Mouse (Mus musculus): ENCODE measurements around the gene Strc. TPM values are rescaled to one million over a fixed set of nuclear protein-coding genes. Genes with fewer than 3 reads are reported as not detected.

Gene Strc
- polyA plus RNA-seq, 1 experiment from 2014 or later, result not detected

GRCm38 (mm10) chr2:121413387-121414042 lies 26.5 kb upstream of the Strc start, which contains the start of the genes Pdia3 and Catsper2:
Pdia3 (plus strand) TSS chr2:121413775.
Catsper2 (minus strand) TSS chr2:121413792.
- H3K9me3 ChIP-seq (ENCODE audit: control insufficient read depth, low read length), result no peaks in the 10 kb centered on the region
- H3K4me3 ChIP-seq (ENCODE audit: low read length), result peak within 1 kb of the TSS; percentile 84
- H3K27me3 ChIP-seq (ENCODE audit: control insufficient read depth, insufficient read depth, low read depth, low read length), result no peaks in the 10 kb centered on the region
- H3K4me2 ChIP-seq (ENCODE audit: low read depth, low read length), result peak within 1 kb of the TSS; percentile 70
- H3K4me1 ChIP-seq (replicated peaks; ENCODE audit: control insufficient read depth, insufficient read depth, low read length), result peaks cover 17% of the 10 kb centered on the region
- H3K9ac ChIP-seq (ENCODE audit: low read length), result peak within 1 kb of the TSS; percentile 97
- under 1% methylated on average over 65 of the region's 68 CpGs for WGBS
- peaks cover 2% of the 10 kb centered on the region; the same call in 1 of the 2 replicates for H3K36me3 ChIP-seq (ENCODE audit: control insufficient read depth, insufficient read depth, low read length)
- H3K27ac ChIP-seq (ENCODE audit: low read length), result peak within 1 kb of the TSS; percentile 96
- peak; percentile 99 for ATAC-seq (ENCODE audit: low read depth)

GRCm38 (mm10) chr2:121412843-121413386 lies 25.9 kb upstream of the Strc start:
- Histone ChIP-seq H3K9ac (ENCODE audit: low read length) (peak overlapping the region; percentile 79), H3K27me3 (ENCODE audit: control insufficient read depth, insufficient read depth, low read depth, low read length) (no peaks in the 10 kb centered on the region), H3K4me2 (ENCODE audit: low read depth, low read length) (peak overlapping the region; percentile 69), H3K4me3 (ENCODE audit: low read length) (peak overlapping the region; percentile 84), H3K9me3 (ENCODE audit: control insufficient read depth, low read length) (no peaks in the 10 kb centered on the region), H3K36me3 (ENCODE audit: control insufficient read depth, insufficient read depth, low read length) (peaks cover 2% of the 10 kb centered on the region; the same call in 1 of the 2 replicates), H3K27ac (ENCODE audit: low read length) (peak overlapping the region; percentile 95), H3K4me1 (replicated peaks; ENCODE audit: control insufficient read depth, insufficient read depth, low read length) (peaks cover 17% of the 10 kb centered on the region; the same call in 1 of the 2 replicates)
- peak; percentile 0; the same call in 1 of the 2 replicates for ATAC-seq (ENCODE audit: low read depth)
- WGBS, result 4% methylated on average over 4 of the region's 4 CpGs

- Histone ChIP-seq H3K27ac (ENCODE audit: low read length) (no peak overlapping the region), H3K9ac (ENCODE audit: low read length) (no peak overlapping the region)
- WGBS, result 32% methylated on average over 4 of the region's 4 CpGs
Measured at GRCm38 (mm10) chr2:121408160-121408559, 21.2 kb upstream of the Strc start.

GRCm38 (mm10) chr2:121403296-121403695 lies 16.3 kb upstream of the Strc start:
- H3K4me2 ChIP-seq (ENCODE audit: low read depth, low read length), result no peak overlapping the region
- no peaks in the 10 kb centered on the region for H3K27me3 ChIP-seq (ENCODE audit: control insufficient read depth, insufficient read depth, low read depth, low read length)
- H3K9ac ChIP-seq (ENCODE audit: low read length), result no peak overlapping the region
- no peaks in the 10 kb centered on the region for H3K36me3 ChIP-seq (ENCODE audit: control insufficient read depth, insufficient read depth, low read length)
- H3K9me3 ChIP-seq (ENCODE audit: control insufficient read depth, low read length), result no peaks in the 10 kb centered on the region
- ATAC-seq (ENCODE audit: low read depth), result no peak
- no peak overlapping the region for H3K4me3 ChIP-seq (ENCODE audit: low read length)
- H3K27ac ChIP-seq (ENCODE audit: low read length), result no peak overlapping the region
- no peaks in the 10 kb centered on the region for H3K4me1 ChIP-seq (replicated peaks; ENCODE audit: control insufficient read depth, insufficient read depth, low read length)

More at GRCm38 (mm10) chr2:121408160-121408559, 21.2 kb upstream of the Strc start:
- no peak overlapping the region for H3K4me3 ChIP-seq (ENCODE audit: low read length)
- H3K4me1 ChIP-seq (replicated peaks; ENCODE audit: control insufficient read depth, insufficient read depth, low read length), result peaks cover 4% of the 10 kb centered on the region; the same call in 1 of the 2 replicates
- H3K36me3 ChIP-seq (ENCODE audit: control insufficient read depth, insufficient read depth, low read length), result no peaks in the 10 kb centered on the region
- H3K27me3 ChIP-seq (ENCODE audit: control insufficient read depth, insufficient read depth, low read depth, low read length), result no peaks in the 10 kb centered on the region
- no peaks in the 10 kb centered on the region for H3K9me3 ChIP-seq (ENCODE audit: control insufficient read depth, low read length)
- no peak for ATAC-seq (ENCODE audit: low read depth)
- no peak overlapping the region for H3K4me2 ChIP-seq (ENCODE audit: low read depth, low read length)

GRCm38 (mm10) chr2:121396624-121397023 lies 9.7 kb upstream of the Strc start:
- Histone ChIP-seq H3K4me2 (ENCODE audit: low read depth, low read length) (no peak overlapping the region), H3K9ac (ENCODE audit: low read length) (no peak overlapping the region), H3K4me3 (ENCODE audit: low read length) (no peak overlapping the region), H3K27me3 (ENCODE audit: control insufficient read depth, insufficient read depth, low read depth, low read length) (no peaks in the 10 kb centered on the region), H3K36me3 (ENCODE audit: control insufficient read depth, insufficient read depth, low read length) (no peaks in the 10 kb centered on the region), H3K9me3 (ENCODE audit: control insufficient read depth, low read length) (no peaks in the 10 kb centered on the region), H3K4me1 (replicated peaks; ENCODE audit: control insufficient read depth, insufficient read depth, low read length) (no peaks in the 10 kb centered on the region), H3K27ac (ENCODE audit: low read length) (no peak overlapping the region)
- WGBS, result 9% methylated on average over 8 of the region's 8 CpGs
- no peak for ATAC-seq (ENCODE audit: low read depth)

GRCm38 (mm10) chr2:121374766-121375165 lies 12.2 kb downstream of the Strc start:
- no peak overlapping the region for H3K4me2 ChIP-seq (ENCODE audit: low read depth, low read length)
- H3K9me3 ChIP-seq (ENCODE audit: control insufficient read depth, low read length), result no peaks in the 10 kb centered on the region
- no peaks in the 10 kb centered on the region for H3K4me1 ChIP-seq (replicated peaks; ENCODE audit: control insufficient read depth, insufficient read depth, low read length)
- H3K9ac ChIP-seq (ENCODE audit: low read length), result no peak overlapping the region
- no peaks in the 10 kb centered on the region for H3K27me3 ChIP-seq (ENCODE audit: control insufficient read depth, insufficient read depth, low read depth, low read length)
- no peak for ATAC-seq (ENCODE audit: low read depth)
- 38% methylated on average over 2 of the region's 2 CpGs for WGBS
- no peaks in the 10 kb centered on the region for H3K36me3 ChIP-seq (ENCODE audit: control insufficient read depth, insufficient read depth, low read length)
- H3K27ac ChIP-seq (ENCODE audit: low read length), result no peak overlapping the region
- no peak overlapping the region for H3K4me3 ChIP-seq (ENCODE audit: low read length)

GRCm38 (mm10) chr2:121372266-121372665 lies 14.7 kb downstream of the Strc start:
- H3K27ac ChIP-seq (ENCODE audit: low read length), result no peak overlapping the region
- H3K9me3 ChIP-seq (ENCODE audit: control insufficient read depth, low read length), result no peaks in the 10 kb centered on the region
- 59% methylated on average over 3 of the region's 3 CpGs for WGBS
- ATAC-seq (ENCODE audit: low read depth), result no peak
- H3K9ac ChIP-seq (ENCODE audit: low read length), result no peak overlapping the region
- no peaks in the 10 kb centered on the region for H3K27me3 ChIP-seq (ENCODE audit: control insufficient read depth, insufficient read depth, low read depth, low read length)
- no peak overlapping the region for H3K4me2 ChIP-seq (ENCODE audit: low read depth, low read length)
- no peaks in the 10 kb centered on the region for H3K36me3 ChIP-seq (ENCODE audit: control insufficient read depth, insufficient read depth, low read length)
- H3K4me1 ChIP-seq (replicated peaks; ENCODE audit: control insufficient read depth, insufficient read depth, low read length), result no peaks in the 10 kb centered on the region
- no peak overlapping the region for H3K4me3 ChIP-seq (ENCODE audit: low read length)

- no peak overlapping the region for H3K27ac ChIP-seq (ENCODE audit: low read length)
- H3K9me3 ChIP-seq (ENCODE audit: control insufficient read depth, low read length), result no peaks in the 10 kb centered on the region
- WGBS, result 75% methylated on average over 5 of the region's 5 CpGs
Measured at GRCm38 (mm10) chr2:121370921-121371320, 16.0 kb downstream of the Strc start.

GRCm38 (mm10) chr2:121368831-121369230 lies 18.1 kb downstream of the Strc start:
- no peak overlapping the region for H3K4me3 ChIP-seq (ENCODE audit: low read length)
- H3K9ac ChIP-seq (ENCODE audit: low read length), result no peak overlapping the region
- no peaks in the 10 kb centered on the region for H3K4me1 ChIP-seq (replicated peaks; ENCODE audit: control insufficient read depth, insufficient read depth, low read length)
- H3K36me3 ChIP-seq (ENCODE audit: control insufficient read depth, insufficient read depth, low read length), result no peaks in the 10 kb centered on the region
- H3K9me3 ChIP-seq (ENCODE audit: control insufficient read depth, low read length), result no peaks in the 10 kb centered on the region
- no peak for ATAC-seq (ENCODE audit: low read depth)
- 68% methylated on average over 2 of the region's 2 CpGs for WGBS
- H3K27me3 ChIP-seq (ENCODE audit: control insufficient read depth, insufficient read depth, low read depth, low read length), result no peaks in the 10 kb centered on the region
- no peak overlapping the region for H3K27ac ChIP-seq (ENCODE audit: low read length)
- no peak overlapping the region for H3K4me2 ChIP-seq (ENCODE audit: low read depth, low read length)

More at GRCm38 (mm10) chr2:121370921-121371320, 16.0 kb downstream of the Strc start:
- ATAC-seq (ENCODE audit: low read depth), result no peak
- Histone ChIP-seq H3K9ac (ENCODE audit: low read length) (no peak overlapping the region), H3K27me3 (ENCODE audit: control insufficient read depth, insufficient read depth, low read depth, low read length) (no peaks in the 10 kb centered on the region), H3K4me2 (ENCODE audit: low read depth, low read length) (no peak overlapping the region), H3K36me3 (ENCODE audit: control insufficient read depth, insufficient read depth, low read length) (no peaks in the 10 kb centered on the region), H3K4me1 (replicated peaks; ENCODE audit: control insufficient read depth, insufficient read depth, low read length) (no peaks in the 10 kb centered on the region), H3K4me3 (ENCODE audit: low read length) (no peak overlapping the region)

Data from lung, embryonic 16.5 days (tissue).